Mouse (Mus musculus) heart, postnatal 10 days (tissue): ENCODE results near the gene Lamb1. TPM values are rescaled to one million over a fixed set of nuclear protein-coding genes. Genes with fewer than 3 reads are reported as not detected.

Experiments used
- DNase-seq, 2 experiments: peaks; one replicate each; pipeline ENCODE4 v3.0.0; 2021
- intact Hi-C: fragments of 180-260 bp; cut with DNase I; formaldehyde crosslinking; loops from one replicate; pipeline ENCODE4 v1.15.1; 2025
- total RNA-seq, 2 experiments: library from RNA; stranded (reverse); gene quantifications; 2 replicates each; pipeline ENCODE4 v1.2.3; 2021

Lamb1 gene
- total RNA-seq, 2 experiments from 2014 or later: 250 to 255 TPM

- intact Hi-C loops: no loop called here
- DNase-seq: no peak
Measured at GRCm38 (mm10) chr12:31248681-31249080, 16.4 kb upstream of the Lamb1 start.

DNA sequence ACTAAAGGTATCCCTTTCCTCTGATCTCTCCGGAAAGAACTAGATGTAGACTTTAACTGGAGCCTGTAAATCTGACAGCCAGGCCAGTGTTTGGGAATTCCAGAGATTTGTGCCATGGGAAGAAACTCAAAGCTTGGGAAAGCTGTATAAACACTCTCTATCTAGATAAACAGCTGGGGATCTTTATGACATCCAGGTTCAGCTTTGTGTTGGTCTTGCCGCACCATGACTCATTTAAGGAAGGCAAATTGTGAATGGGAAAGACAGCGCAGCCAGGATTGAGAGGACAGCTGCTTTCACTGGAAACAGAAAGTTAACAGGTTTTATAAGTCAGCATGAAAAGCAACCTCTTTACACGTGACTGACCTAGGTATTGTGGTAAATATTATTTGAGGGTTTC lies 12.8 kb upstream of the Lamb1 start:
- intact Hi-C loops: no loop called here
- DNase-seq: no peak

GRCm38 (mm10) chr12:31254978-31255377 lies 10.1 kb upstream of the Lamb1 start:
- intact Hi-C loops: no loop called here
- DNase-seq: no peak

DNA sequence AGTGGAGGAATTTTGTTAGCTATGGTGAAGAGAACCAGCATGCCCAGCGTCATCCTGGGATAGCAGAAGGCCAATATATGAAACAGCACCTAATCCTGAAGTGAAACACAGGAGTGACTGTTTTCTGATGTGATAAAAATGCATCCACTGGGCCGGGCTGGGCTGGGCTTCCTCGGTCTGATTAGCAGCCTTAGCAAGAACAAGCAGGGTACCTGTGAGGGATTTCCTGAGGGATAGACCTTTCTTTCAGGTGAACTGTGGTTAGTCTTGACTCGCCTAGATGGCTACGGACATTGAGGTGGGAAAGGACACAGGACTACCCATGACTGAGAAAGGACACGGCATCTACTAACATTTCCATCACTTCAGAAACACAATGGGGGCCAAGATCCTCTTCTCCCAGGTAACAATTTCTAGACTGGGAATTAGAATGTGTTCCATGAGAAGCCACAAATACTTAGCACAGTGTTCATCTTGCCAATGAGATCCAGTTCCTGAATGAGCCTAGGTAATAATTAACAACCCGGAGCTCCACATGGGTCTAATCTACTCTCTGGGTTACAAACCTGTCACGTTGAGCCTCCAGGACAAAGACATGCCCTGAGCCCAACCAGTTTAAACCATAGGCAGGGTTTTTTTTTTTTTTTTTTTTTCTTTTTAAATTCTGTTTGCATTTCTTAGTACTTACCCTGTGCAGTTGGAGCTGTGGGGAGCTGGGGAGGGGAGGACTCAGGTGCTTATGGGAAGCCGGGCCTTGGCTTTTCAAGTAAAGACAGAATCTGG lies 8.7 kb upstream of the Lamb1 start:
- DNase-seq: no peak
- intact Hi-C loops: no loop called here

DNA sequence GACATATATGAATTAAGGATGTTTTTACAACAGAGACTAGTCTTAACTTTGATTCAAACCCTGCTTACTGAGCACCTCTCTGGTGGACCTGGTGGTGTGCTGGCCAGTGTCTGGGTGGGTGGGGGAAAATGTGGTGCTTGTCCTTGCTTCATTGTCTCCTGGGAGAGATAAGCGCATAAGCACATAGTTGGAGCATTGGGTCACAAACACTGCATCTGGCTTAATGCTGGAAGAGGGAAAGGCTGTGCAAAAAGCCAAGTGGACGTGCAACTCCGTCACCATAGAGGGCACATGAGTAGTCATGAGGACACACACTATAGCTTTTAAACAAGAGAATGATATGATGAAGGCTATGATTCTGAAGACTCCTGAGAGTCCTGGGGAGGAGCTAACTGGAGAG lies 3.2 kb upstream of the Lamb1 start:
- intact Hi-C loops: loop anchor here (5.0 kb wide), 2 partner anchors 50 to 70 kb away; no protein-coding TSS in a partner anchor
- peak; percentile 65 to 66 for DNase-seq

- intact Hi-C loops: loop anchor here (2.0 to 5.0 kb wide), 3 partner anchors 52 to 95 kb away; no protein-coding TSS in a partner anchor
- no peak for DNase-seq
Measured at GRCm38 (mm10) chr12:31263921-31264320, 1.1 kb upstream of the Lamb1 start.

DNA sequence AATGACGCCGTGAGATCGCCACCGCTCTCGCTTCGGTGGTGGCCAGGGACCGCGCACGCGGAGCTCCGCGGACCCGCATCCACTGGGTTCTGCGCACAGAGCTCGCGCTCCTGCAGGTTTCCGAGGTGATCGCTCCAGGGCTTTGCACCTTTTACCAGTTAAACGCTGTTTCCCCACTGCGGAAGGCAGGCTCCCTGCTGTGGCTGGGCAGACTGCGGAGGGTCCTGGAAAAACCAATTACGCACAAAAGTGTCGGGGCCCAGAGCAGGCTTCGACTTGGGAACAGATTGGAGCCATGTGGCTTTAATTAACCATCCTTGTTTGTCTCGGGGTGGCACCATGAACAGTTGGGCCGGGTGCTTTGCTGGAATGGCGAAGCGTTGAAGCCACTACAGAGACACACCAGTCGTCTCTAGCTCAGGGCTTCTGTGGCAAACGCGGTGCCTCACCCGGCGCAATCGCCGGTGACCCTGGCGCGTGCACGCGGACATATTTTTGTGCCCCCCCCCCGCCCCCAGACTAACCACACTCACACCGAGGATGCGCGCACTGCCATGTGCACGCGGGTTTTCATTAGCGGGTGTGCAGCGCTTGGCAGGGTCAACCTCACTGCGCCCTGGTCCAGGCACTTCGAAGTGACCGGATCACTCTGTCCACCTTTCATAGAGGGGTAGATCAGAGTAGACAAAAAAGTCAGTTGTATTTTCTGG lies 843 bp downstream of the Lamb1 start:
- intact Hi-C loops: loop anchor here (2.0 to 5.0 kb wide), 3 partner anchors 36 to 139 kb away; no protein-coding TSS in a partner anchor

DNA sequence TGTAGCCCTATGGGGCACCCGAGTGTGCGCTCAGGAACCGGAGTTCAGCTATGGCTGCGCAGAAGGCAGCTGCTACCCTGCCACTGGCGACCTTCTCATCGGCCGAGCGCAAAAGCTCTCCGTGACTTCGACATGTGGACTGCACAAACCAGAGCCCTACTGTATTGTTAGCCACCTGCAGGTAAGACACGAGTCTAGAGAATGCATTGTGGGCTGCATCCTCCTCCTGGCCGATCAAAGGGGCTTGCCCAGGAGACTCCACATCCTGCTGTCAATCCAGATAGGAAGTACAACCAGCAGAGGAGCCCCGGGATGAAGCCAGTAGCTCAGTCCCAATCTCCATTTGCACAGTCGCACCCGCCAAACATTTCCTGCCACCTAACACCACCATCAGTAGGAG lies 1.7 kb downstream of the Lamb1 start:
- peak; percentile 54 to 60 for DNase-seq
- intact Hi-C loops: loop anchor here (2.0 to 5.0 kb wide), 2 partner anchors 36 to 140 kb away; no protein-coding TSS in a partner anchor

More for the DNA sequence above, 843 bp downstream of the Lamb1 start:
- peak in 1 of 2 experiments; percentile 62 for DNase-seq

DNA sequence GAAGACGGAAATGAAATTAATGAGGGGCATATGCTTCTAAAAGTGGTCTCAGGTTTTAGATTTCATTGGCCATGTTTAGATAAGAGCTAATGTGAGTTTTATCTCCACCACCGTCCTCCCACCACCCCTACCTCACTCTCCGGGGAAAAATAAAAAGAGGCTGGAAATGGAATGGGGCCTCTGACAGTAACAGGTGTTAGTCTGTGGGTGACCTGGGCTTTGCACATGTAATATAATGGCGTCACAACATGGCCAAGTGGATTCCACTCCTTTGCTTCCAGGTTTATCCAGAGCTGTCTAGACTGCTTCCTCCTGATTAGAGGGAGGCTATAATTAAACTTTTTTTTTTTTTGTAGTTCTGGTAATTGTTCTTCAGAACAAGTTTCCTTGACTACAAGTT lies 2.3 kb downstream of the Lamb1 start:
- intact Hi-C loops: loop anchor here (2.0 to 5.0 kb wide), 2 partner anchors 35 to 141 kb away; no protein-coding TSS in a partner anchor
- no peak for DNase-seq

GRCm38 (mm10) chr12:31268315-31268714 lies 3.3 kb downstream of the Lamb1 start:
- no peak for DNase-seq
- intact Hi-C loops: loop anchor here (5.0 kb wide), 1 partner anchor 34 kb away; no protein-coding TSS in a partner anchor

DNA sequence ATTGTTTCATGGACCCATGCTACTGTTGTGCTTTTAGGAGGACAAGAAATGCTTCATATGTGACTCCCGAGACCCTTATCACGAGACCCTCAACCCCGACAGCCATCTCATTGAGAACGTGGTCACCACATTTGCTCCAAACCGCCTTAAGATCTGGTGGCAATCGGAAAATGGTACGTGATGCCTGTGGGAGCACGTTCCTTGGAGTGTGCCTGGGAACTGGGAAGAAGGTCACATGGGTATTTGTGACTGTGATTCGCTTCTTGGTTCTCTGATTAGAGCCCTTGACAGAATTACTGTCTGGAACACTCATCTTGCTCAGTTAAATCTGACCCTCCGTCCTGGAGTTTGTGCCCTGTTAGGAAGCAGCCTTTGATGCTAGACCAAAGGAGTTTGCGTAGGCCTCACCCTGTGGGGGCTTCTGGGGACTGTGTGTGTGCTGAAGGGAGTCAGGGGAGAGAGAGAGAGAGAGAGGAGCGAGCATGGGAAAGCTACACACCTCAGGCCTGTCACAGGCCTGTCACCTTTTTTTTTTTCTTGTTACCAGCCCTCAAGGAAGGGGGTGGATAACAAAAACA lies 4.1 kb downstream of the Lamb1 start:
- intact Hi-C loops: loop anchor here (5.0 kb wide), 1 partner anchor 33 kb away; no protein-coding TSS in a partner anchor

GRCm38 (mm10) chr12:31270361-31270760 lies 5.3 kb downstream of the Lamb1 start:
- intact Hi-C loops: no loop called here
- DNase-seq: no peak

More for the DNA sequence above, 4.1 kb downstream of the Lamb1 start:
- DNase-seq: no peak

GRCm38 (mm10) chr12:31270776-31271175 lies 5.7 kb downstream of the Lamb1 start:
- no peak for DNase-seq
- intact Hi-C loops: no loop called here

DNA sequence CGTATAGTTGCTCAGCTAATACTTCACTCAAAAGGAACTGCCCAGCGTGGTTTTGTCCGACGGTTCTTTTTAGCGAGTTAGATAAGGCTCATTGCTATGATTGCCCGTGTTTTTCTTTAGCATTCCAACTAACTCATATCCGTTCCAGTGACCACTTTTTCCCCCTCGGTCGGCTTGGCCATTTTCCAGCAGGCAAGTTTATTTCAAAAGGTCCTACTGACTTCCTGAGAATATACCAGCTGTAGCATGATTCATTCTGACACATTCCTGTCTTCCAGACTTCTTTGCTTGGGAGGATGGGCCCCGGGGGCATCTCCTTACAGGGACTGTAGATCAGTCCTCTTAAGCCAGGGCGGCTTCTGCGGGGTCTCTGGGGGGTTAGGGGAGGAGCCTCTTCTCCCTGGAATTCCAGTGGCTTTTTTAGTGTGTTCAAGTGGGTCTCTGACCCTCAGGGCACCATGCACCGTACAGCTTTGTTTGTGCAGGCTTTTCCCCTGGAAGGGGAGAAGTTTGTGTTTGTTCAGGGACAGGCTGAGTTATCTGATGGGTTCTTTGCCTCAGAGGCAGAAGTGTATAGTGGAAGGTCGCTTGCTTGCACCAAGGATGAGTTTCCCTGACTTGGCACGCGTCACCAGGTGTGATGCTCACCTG lies 6.5 kb downstream of the Lamb1 start:
- DNase-seq: peak; percentile 73 to 80
- intact Hi-C loops: no loop called here

DNA sequence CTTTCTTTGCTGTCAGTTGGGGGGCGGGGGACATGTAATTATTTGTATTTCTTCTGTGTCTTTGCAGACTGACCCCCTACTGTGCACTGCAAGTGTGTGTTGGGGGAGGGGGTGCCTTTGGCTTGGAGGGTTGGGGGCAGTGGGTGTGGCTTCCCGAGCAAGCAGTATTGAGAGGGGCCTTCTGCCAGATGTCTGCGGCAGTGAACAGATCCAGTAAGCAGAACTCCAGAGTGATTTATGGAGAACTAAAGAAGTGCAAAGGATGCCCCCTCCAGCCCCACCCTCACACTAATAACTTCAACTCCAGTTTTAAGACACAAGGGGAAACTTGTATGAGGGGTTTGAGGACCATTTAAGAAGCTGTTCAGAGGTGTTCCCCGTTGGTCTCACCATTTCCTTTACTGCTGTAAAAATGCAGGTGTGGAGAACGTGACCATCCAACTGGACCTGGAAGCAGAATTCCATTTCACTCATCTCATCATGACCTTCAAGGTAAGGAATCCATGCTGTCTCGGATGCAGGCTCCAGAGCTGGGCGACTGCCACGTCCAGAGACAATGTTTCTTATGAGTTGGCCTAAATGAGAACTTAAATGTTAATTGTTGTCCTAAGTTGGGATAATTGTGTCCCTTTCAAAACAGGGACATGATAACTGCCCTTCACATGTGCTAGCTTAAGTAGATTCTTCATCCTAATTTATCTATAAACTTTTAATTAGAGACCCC lies 7.1 kb downstream of the Lamb1 start:
- peak; percentile 3 to 12 for DNase-seq
- intact Hi-C loops: no loop called here

- DNase-seq: no peak
- intact Hi-C loops: no loop called here
Measured at GRCm38 (mm10) chr12:31272846-31273245, 7.8 kb downstream of the Lamb1 start.

- intact Hi-C loops: no loop called here
- DNase-seq: peak in 1 of 2 experiments; percentile 0
Measured at GRCm38 (mm10) chr12:31273646-31274045, 8.6 kb downstream of the Lamb1 start.

DNA sequence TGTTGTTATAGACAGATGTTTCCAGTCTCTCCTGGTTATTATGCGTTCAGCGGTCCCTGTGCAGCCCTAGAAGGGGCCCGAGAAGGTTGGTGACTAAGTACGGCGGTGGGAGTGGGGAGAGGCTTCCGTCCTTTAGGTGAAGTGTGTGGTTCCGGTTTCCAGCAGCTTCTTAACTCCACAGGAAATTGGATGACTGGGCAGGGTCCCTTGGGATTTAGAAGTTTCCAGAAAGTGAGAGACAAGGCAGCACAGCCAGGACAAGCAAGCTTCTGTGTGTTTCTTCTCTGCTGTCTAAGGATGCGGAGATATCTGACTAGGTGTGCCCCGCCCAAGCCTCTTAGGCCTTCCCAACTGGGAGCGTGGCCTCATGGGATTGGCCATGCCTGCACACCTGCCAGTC lies 10.4 kb downstream of the Lamb1 start:
- peak; percentile 61 to 66 for DNase-seq
- intact Hi-C loops: no loop called here

DNA sequence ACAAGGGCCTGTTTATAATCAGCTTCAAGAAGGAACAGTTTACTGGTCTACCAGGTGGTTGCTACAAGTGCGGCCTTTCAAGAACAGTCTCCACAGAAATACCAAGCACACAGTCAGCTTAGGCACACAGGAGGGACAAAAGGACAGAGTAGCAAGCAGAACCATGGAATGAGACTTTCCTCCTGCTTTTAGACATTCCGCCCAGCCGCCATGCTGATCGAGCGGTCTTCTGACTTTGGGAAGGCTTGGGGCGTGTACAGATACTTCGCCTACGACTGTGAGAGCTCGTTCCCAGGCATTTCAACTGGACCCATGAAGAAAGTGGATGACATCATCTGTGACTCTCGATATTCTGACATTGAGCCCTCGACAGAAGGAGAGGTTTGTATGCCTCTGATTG lies 13.2 kb downstream of the Lamb1 start:
- DNase-seq: no peak
- intact Hi-C loops: no loop called here

DNA sequence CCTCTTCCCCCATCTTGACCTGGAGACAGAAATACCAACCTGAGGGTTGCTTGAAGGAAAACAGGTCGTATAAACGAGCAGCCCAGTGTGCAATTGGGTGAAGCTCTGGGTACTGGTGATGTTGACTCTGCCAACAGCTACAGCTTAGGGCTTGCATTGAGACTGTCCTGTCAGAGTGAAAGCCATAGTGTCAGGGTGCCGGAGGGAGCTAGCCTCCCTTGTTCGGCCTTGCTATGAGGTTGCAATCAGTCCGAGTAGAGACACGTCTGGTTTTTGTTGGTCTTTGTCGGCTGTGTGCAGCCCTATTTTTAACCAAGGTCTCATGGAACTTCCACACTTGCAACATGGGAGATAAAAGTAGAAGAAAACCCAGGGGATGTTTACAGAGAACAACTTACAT lies 15.3 kb downstream of the Lamb1 start:
- intact Hi-C loops: no loop called here

More for the DNA sequence above, 15.3 kb downstream of the Lamb1 start:
- DNase-seq: no peak
